Mouse (Mus musculus) adrenal gland, postnatal 10 days (tissue): ENCODE measurements around the gene Mef2b. TPM values are rescaled to one million over a fixed set of nuclear protein-coding genes. Genes with fewer than 3 reads are reported as not detected.
A peak's percentile ranks its signal among the peaks of the same experiment; 100 is the strongest.
"Not testable (repeated sequence)": the region's sequence is repeated elsewhere in the genome, so short reads cannot be mapped to it uniquely, and the experiment has no call there.

Source experiments
- DNase-seq: peaks from one replicate; pipeline ENCODE4 v3.0.0; 2021; ENCODE audit warnings: mixed read lengths
- total RNA-seq, 2 experiments: library from RNA; stranded (reverse); gene quantifications; 2 replicates each; pipeline ENCODE4 v1.2.3; 2021

Mef2b gene
- total RNA-seq, 2 experiments from 2014 or later = 0.36 to 0.54 TPM

DNA sequence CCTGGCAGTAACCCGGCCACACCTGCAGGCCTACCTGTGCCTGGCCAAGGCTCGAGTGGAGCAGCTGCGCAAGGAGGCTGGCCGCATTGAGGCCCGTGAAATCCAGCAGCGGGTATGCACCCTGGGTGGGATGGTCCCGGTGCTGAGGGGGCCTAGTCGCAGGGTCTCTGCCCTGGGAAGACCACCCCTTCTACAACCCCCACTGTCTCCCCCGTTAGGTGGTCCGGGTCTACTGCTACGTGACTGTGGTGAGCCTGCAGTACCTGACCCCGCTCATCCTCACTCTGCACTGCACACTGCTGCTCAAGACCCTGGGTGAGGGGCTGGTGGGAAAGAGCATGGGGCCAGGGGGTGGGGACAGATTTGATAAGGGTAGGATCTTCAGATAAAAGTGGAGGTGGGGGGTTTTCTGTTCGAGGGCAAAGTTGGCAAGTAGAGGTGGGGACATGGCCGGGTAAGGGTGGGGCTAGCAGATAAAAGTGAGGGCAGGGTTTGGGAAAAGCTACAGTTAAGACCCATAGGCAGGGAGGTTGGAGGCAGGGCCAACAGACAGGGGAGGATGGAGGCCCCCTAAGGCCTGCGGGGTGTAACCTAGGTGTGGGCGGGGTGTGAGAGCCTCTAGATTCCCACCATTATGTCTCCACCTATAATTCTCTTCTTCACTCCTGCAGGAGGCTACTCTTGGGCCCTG, 41.8 kb downstream of the Mef2b start:
- DNase-seq = no peak

DNA sequence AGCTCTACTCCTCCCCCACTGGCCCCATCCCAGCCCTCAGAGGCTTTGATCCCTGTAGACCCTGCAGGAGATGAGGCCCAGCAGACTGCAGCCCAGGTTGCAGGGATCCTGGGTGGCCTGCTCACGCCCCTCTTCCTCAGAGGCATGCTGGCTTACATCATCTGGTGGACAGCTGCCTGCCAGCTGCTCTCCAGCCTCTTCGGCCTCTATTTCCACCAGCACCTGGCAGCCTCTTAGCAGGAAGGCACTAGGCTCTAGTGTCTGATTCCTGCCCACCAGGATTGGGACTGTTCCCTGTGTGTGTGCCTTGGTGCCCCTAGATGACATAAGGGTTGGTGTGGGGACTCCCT, 42.4 kb downstream of the Mef2b start:
- DNase-seq = no peak

DNA sequence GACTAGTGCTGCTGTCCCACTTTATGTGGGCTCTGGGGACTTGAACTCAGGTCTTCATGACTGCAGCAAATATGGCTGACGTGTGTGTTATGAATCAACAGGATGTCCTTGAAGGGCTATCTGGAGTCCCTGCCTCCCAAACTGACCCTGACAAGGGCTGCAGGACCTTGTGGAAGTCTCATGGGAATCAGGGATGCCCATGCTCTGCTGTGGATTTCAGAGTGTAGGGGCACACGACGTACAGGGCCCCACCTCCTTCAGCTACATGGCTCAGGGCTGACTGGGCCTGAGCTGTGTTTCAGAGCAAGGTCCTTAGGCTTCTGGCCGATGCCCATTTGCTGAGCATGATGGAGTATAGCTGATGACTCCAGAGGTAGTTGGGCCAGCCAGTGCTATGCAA, 43.7 kb downstream of the Mef2b start:
- DNase-seq = no peak

DNA sequence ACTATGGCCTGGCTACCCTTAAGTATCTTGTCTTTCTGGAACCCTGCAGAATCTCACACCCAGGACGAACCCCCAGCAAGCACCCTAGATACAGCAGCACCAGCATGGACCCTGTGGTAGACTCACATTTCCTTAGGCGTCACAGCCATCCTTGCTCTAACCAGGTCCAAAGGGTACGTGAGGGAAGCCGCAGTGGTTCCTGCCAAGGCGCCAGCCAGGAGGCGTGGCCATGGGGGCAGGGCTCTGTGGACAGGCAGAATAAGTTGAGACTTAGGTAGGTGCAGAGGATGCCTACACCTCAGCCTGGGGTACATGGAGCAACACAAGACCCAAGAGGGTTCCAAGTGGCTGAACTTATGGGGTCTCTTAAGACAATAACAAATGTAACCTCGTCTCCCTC, 49.2 kb downstream of the Mef2b start:
- DNase-seq = peak; percentile 52

DNA sequence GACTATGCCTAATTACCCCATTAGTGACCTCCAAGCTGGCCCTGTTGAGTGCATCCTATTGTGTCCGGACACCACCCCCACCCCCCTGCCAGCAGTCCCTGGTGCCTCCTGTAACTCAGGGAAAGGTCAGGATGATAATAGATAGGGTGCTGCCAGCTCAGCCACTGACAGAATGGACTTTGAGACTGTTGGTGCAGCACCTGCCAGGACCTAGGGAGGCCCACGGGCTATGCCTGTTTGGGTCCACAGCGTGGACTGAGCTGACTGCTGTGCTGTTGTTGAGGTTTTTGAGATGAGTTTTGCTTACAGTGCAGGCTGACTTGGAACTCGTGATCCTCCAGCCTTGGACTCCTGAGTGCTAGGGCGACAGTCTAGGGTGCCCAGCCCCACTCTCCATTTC, 53.7 kb downstream of the Mef2b start:
- no peak for DNase-seq

DNA sequence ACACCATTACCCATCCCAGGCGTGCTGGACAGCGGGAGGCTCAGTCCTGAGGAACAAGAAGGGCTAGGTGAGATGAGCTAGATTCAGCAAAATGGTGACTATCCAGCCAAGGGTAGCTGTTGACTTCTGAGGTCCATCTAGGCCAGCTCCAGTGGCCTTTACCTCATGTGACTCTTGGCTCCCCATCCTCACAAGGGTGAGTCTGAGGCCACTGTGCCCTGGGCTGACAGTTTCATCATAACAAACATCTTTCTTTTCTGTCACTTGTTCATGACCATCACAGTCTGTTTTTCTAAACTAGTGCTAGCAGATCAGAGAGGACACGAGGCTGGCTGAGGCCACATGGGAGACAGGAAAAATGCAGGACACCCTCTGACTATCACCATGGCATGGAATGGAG, 54.7 kb downstream of the Mef2b start:
- DNase-seq = no peak

DNA sequence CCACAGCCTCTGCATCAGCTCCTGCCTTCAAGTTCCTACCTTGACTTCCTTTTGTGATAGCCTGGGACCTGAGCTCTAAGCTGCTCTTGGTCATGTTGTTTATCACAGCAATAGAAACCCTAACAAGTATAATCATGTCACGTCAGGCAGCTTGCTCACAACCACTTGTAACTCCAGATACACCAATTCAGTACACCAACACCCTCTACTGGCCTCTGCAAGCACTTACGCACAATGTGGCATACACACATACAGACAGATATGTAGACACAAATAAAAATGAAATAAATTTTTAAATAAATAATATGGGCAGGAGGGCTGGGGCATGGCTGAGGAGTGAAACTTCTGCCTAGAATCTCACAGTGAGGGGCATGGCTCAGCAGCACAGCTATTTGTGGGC, 56.3 kb downstream of the Mef2b start:
- DNase-seq = no peak

DNA sequence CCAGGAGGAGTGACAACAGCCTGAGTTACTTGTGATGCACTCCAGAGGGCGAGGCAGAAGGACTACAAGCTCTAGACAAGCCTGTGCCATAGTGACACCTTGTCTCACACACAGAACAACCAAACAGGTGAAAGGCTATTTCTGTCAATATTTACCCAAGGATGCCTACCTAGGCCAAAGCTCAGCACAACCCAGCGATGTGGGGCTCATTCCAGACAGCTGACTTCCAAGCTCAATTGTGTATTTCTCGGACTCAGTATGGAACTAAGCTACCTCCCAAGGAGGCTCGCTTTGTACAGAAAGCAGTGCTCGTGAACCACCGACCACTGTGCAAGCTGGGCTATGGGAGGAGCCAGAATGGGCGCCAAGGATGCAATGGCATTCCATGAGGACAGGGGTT, 58.1 kb downstream of the Mef2b start:
- no peak for DNase-seq

DNA sequence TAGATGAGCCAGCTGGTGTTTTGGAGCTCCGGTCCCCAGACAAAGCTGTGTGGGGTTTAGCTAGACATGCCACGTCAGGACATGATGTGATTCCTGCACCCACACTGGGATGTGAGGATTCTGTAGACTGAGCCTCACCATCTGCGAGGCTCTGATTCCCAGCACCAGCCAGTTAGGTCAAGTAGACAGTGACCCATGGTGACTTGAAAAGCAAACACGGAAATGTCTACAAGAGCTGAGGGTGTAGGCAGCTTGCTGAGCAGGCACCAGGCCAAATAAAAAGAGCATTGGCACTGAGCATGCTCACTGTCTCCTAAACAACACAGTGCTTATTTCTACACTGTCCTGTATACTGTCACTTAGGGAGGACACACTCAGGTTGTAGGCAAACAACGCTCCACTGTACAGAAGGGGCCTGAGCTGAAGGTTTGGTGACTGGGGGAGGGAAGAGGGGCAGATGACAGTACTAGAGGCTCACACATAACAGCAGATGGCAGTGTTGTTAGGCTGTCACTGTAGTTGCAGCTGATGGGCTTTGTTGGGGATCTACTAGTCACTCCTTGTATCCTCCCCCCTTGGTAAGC, 60.7 kb downstream of the Mef2b start:
- no peak for DNase-seq

DNA sequence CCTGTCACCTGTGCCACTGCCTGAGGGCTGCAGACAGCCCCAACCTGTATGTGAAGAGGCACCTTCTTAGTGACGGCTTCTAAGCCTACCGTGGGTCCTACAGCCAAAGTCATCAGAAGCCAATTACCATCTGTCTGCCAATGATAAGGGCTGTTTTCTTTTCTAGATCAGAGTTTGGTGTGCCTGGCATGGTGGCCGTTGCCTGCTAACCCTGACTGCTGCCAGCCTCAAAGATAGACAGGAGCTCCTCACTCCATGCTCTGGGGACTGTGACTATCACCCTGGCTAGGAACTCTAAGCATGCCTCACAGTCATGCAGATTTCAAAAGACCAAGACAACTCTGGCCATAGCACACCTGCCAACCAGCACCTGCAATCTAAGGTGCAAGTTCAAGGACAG, 61.9 kb downstream of the Mef2b start:
- DNase-seq = no peak

DNA sequence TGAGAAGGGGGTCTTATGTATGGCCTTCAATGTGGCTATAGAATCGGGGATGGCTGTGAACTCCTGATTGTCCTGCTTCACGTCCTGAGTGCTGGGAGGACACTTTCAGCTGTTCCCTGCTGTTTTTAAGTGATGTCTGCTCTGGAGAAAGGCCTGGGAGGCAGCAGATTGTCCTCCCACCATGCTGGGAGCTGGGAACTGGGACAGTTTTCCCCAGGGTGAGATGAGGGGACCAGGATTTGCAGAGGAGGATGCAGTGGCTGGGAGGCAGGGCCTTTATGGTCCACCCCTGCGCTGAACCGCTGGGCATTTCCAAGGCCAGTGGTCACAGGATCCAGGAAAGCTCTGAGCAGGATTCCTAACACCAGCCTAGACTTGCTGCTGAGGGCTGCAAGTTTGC, 63.6 kb downstream of the Mef2b start:
- DNase-seq = no peak

DNA sequence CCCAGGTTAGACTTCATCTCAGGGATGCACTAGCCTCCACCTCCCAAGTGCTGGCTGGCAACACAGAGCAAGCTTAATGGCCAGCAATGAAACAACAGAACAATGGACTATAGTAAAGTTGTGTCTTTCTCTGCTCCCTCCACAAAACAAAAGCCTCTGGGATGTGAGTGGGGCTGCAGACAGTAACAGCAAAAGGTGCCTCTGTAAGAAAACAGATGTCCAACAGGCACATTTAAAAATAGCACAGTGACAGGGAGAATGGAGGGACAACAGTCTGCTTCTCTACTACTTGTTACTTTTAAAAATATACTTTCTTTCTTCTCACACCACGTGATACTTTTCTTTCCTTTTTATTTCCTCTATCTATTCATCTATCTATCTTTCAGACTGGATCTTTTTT, 65.2 kb downstream of the Mef2b start:
- no peak for DNase-seq

DNA sequence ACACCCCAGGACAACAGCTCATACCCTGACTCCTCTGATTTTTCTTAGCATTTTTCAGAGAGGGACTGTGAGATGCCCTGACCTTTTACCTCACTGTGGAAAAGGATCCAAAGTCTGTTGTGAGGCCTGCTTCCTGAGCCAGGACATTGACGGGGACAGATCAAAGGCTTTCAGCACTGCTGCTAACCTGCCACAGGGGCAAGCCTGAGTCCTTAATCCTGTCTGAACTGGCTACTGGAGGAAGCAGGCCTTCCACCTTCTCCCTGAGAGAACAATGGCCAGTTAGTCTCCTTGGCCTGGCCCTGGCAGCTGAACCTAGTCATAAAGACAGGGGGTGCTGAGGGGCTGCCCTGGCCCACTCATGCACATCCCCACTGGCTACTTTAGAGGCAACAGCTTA, 68.6 kb downstream of the Mef2b start:
- DNase-seq = no peak

DNA sequence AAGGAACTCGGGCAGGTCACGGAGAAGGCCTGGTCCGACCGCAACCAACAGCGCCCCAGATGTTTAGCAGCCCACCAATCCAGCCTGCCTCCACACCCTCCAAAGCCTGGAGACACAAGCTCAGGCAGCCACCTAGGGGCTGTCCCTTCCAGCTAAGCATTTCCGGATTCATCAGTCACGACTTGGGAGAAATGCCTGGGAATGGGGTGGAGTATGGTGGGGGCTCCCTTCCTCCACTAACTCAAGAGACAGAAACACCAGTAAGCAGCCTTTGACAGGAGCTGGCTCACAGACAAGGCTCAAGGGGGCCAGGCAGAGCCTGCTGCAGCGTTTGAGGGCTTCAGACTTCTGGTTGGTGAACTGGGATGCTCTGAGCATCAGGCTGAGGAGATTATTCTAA, 71.0 kb downstream of the Mef2b start:
- DNase-seq = peak; percentile 50

DNA sequence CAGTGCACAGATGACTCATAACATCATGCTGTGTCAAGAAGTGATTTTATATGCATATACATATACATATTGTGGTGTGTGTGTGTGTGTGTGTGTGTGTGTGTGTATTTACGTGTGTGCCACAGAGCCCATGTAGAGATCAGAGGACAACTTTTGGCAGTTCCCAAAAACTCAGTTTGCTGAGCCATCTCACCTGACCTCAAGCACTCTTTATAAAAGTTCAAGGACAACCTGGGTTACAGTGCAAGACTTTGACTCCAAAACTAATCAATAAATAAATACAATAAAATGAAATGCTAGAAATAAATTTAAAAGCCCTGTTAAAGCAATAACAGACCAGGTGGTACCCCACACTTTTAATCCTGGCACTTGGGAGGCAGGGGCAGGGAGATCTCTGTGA, 71.8 kb downstream of the Mef2b start:
- no peak for DNase-seq

DNA sequence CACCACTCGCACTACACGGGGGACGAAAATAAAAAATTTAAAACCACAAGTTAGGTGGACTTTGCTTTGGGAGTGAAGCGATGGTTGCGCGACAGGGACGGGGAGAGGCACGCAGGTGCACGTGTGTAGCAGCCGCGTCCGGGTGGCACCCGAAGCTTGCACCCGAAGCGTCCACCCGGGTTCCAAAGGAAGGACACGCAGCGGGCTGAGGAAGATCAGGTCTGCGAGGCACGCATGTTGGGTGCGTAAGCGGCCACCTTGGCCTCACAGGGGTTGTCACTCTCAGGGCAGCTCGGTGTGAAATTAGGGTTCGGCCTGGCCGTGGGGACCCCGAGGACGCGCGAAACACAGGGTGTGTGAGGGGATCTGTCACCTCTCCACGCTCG, 72.2 kb downstream of the Mef2b start:
- peak; percentile 60 for DNase-seq

DNA sequence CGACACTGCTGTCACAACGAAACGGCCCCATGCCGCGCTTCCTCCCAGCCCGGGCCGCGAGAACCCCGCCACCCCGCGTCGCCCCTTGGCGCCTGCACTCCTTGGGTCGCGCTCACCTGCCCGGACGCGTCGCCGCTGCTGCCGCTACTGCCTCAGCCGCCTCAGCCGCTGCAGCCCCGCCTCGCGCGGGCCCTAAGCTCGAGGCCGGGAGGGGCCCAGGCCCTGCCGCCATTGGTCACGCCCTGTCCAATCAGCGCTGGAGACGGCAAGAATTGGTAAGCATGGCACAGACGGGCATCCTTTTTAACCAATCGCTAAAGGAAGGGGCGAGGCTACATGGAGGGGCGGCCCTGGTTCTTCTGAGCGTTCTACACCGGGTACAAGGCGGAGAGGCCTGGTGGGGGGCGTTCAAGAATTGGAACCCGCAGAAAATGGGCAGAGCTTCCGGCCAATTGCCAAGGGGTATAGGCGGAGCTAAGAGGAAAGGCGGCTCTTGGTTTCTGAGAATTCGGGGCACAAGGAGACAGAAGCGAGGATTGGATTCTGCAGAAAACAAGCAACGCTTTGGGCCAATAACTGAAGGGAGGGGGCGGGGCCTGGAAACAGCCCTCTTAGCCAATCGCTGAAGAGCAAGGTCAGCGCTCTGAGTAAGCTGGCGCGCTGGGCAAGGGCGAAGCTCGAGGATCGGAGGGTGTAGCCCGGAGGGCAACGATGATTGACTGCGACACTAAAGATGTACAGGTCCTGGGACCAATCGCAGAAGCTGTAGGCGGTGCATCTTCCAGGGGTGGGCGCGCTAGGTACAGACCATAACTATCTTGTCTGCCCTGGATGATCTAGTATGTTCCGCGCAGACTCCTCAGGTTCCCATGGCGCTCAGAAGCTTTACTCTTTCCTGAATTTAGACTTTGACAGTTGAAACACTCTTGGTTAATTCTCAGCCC, 72.9 kb downstream of the Mef2b start, which contains the start of gene Slc25a42:
Slc25a42 (minus strand) TSS at position 194 of the 944 bp plus-strand sequence.
- DNase-seq = peak; percentile 97

DNA sequence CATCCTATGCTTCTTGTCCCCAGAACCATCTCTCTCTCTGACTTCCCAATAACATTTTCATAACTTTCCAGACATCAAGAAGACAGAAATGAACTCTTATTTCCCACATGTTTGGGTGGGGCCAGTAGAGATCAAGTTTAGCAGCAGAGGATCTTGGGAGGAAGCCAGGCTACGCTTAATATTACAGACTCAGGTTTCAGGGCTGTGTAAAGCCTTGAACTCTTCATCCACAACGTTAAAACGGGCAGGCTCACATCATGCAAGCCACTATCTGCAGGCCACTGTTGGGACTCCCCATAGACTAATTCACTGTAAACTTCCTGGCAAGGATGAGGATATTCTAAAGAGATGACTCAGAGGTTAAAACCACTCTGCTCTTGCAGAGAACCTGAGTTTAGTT, 74.9 kb downstream of the Mef2b start:
- no peak for DNase-seq

DNA sequence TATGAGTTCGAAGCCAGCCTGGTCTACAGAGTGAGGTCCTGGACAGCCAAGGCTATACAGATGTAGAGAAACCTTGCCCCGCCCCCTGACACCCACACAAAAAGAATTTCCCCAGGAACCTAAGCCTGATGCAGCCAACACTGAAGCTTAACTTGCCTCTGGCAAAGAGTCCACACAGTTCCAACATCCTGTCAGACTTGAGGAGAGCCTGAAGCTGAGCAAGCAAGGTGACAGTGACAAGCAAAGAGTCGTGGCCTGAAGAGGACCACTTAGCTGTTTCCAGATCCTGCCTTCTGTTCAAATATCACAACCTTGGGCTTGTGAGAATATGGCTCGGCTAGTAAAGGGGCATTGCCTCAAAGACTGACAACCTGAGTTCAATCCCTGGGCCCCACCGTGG, 75.6 kb downstream of the Mef2b start:
- no peak for DNase-seq

DNA sequence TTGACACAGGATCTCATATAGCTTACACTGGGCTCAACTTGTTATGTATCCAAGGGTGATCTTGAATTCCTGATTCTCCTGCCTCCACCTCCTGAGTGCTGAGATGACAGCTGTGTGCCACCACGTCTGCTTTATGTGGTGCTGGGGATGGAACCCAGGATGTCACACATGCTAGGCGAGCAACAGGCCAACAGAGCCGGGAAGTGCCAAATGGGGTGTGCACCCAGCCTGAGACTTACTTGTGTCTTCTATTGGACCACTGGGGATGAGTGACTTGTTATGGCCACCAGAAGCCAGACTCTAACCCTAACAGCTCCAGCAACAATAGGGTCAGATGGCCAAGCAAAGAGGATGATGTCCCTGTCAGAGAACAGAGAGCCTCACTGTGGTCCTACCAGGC, 76.7 kb downstream of the Mef2b start:
- DNase-seq = not testable (repeated sequence)

DNA sequence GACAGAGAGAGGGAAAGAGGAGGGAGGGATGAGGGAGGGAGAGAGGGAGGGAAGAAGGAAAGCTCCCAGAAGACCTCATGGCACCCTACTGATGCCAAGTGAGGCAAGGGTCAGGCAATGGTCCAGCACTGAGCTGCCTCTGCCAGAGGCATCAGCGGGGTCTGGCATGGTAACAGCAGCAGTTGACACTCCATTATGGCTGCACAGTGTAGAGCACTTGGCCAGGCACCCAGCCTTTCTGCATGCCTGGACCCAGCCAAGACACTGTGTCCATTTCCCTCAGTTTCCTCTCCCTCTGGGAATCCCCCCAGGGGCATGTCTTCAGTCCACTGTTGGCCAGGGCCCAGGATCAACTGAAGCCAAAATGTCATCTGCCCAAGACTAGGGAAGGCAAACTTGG, 77.1 kb downstream of the Mef2b start:
- DNase-seq = peak; percentile 84
